Mouse (Mus musculus): Measurements from ENCODE around the gene Cenpu. TPM values are rescaled to one million over a fixed set of nuclear protein-coding genes. Genes with fewer than 3 reads are reported as not detected.

Gene Cenpu
- polyA plus RNA-seq, 1 experiment from 2014 or later = 12.5 TPM

- Histone ChIP-seq H3K4me3 (ENCODE audit: control insufficient read depth in 1 of 2, insufficient read depth in 1 of 2, low read depth in 1 of 2, low read length in 2 of 2) (no peak overlapping the region), H3K27ac (replicated peaks in 1 of 2; ENCODE audit: control insufficient read depth in 1 of 2, insufficient read depth in 1 of 2, low read depth in 2 of 2, low read length in 2 of 2) (no peak overlapping the region), H3K4me1 (ENCODE audit: control insufficient read depth in 2 of 2, insufficient read depth in 2 of 2, low read length in 2 of 2) (peaks cover 0 to 22% of the 10 kb centered on the region in 2 experiments; a peak in 3 of 4 replicates), H3K4me2 (ENCODE audit: low read length) (no peak overlapping the region), H3K9ac (ENCODE audit: low read length) (no peak overlapping the region), H3K9me3 (ENCODE audit: control insufficient read depth, low read length) (no peaks in the 10 kb centered on the region), H3K27me3 (ENCODE audit: control insufficient read depth, insufficient read depth, low read length) (no peaks in the 10 kb centered on the region), H3K36me3 (ENCODE audit: control insufficient read depth, insufficient read depth, low read length) (0 out of 2 replicates have a peak, but pooled peaks cover 6% of the 10 kb centered on the region)
- WGBS = 57% methylated on average over 7 of the region's 7 CpGs
- ATAC-seq (ENCODE audit: insufficient number of reproducible peaks, insufficient read depth, low FRiP score, low read depth) = no peak
Measured at GRCm38 (mm10) chr8:46599314-46599904, 47.6 kb downstream of the Cenpu start.

- peaks cover 18% of the 10 kb centered on the region for H3K36me3 ChIP-seq (ENCODE audit: control insufficient read depth, insufficient read depth, low read length)
- H3K27ac ChIP-seq (replicated peaks in 1 of 2; ENCODE audit: control insufficient read depth in 1 of 2, insufficient read depth in 1 of 2, low read depth in 2 of 2, low read length in 2 of 2) = no peak overlapping the region
- no peaks in the 10 kb centered on the region for H3K27me3 ChIP-seq (ENCODE audit: control insufficient read depth, insufficient read depth, low read length)
- H3K4me1 ChIP-seq (ENCODE audit: control insufficient read depth in 2 of 2, insufficient read depth in 2 of 2, low read length in 2 of 2) = peaks cover 0 to 22% of the 10 kb centered on the region in 2 experiments; a peak in 3 of 4 replicates
- no peak for ATAC-seq (ENCODE audit: insufficient number of reproducible peaks, insufficient read depth, low FRiP score, low read depth)
- 61% methylated on average over 10 of the region's 10 CpGs for WGBS
- no peak overlapping the region for H3K4me2 ChIP-seq (ENCODE audit: low read length)
- no peaks in the 10 kb centered on the region for H3K9me3 ChIP-seq (ENCODE audit: control insufficient read depth, low read length)
- H3K9ac ChIP-seq (ENCODE audit: low read length) = no peak overlapping the region
- H3K4me3 ChIP-seq (ENCODE audit: control insufficient read depth in 1 of 2, insufficient read depth in 1 of 2, low read depth in 1 of 2, low read length in 2 of 2) = no peak overlapping the region
Measured at GRCm38 (mm10) chr8:46600959-46601707, 49.3 kb downstream of the Cenpu start.

GRCm38 (mm10) chr8:46603587-46603986, 51.8 kb downstream of the Cenpu start:
- Histone ChIP-seq H3K9ac (ENCODE audit: low read length) (no peak overlapping the region), H3K27me3 (ENCODE audit: control insufficient read depth, insufficient read depth, low read length) (no peaks in the 10 kb centered on the region), H3K4me1 (ENCODE audit: control insufficient read depth in 2 of 2, insufficient read depth in 2 of 2, low read length in 2 of 2) (peaks cover 0 to 14% of the 10 kb centered on the region in 2 experiments; a peak in 3 of 4 replicates), H3K36me3 (ENCODE audit: control insufficient read depth, insufficient read depth, low read length) (peaks cover 33% of the 10 kb centered on the region), H3K4me3 (ENCODE audit: control insufficient read depth in 1 of 2, insufficient read depth in 1 of 2, low read depth in 1 of 2, low read length in 2 of 2) (no peak overlapping the region), H3K4me2 (ENCODE audit: low read length) (no peak overlapping the region), H3K9me3 (ENCODE audit: control insufficient read depth, low read length) (no peaks in the 10 kb centered on the region), H3K27ac (replicated peaks in 1 of 2; ENCODE audit: control insufficient read depth in 1 of 2, insufficient read depth in 1 of 2, low read depth in 2 of 2, low read length in 2 of 2) (no peak overlapping the region)
- WGBS = 87% methylated on average over 5 of the region's 5 CpGs
- no peak for ATAC-seq (ENCODE audit: insufficient number of reproducible peaks, insufficient read depth, low FRiP score, low read depth)

GRCm38 (mm10) chr8:46606930-46607329, 55.1 kb downstream of the Cenpu start:
- peaks cover 38% of the 10 kb centered on the region for H3K36me3 ChIP-seq (ENCODE audit: control insufficient read depth, insufficient read depth, low read length)
- H3K4me3 ChIP-seq (ENCODE audit: control insufficient read depth in 1 of 2, insufficient read depth in 1 of 2, low read depth in 1 of 2, low read length in 2 of 2) = no peak overlapping the region
- no peak overlapping the region for H3K4me2 ChIP-seq (ENCODE audit: low read length)
- H3K9me3 ChIP-seq (ENCODE audit: control insufficient read depth, low read length) = no peaks in the 10 kb centered on the region
- no peak for ATAC-seq (ENCODE audit: insufficient number of reproducible peaks, insufficient read depth, low FRiP score, low read depth)
- H3K4me1 ChIP-seq (ENCODE audit: control insufficient read depth in 2 of 2, insufficient read depth in 2 of 2, low read length in 2 of 2) = no peaks in the 10 kb centered on the region
- H3K27me3 ChIP-seq (ENCODE audit: control insufficient read depth, insufficient read depth, low read length) = no peaks in the 10 kb centered on the region
- WGBS = 81% methylated on average over 1 of the region's 1 CpGs
- no peak overlapping the region for H3K27ac ChIP-seq (replicated peaks in 1 of 2; ENCODE audit: control insufficient read depth in 1 of 2, insufficient read depth in 1 of 2, low read depth in 2 of 2, low read length in 2 of 2)
- H3K9ac ChIP-seq (ENCODE audit: low read length) = no peak overlapping the region

- H3K4me1 ChIP-seq (ENCODE audit: control insufficient read depth in 2 of 2, insufficient read depth in 2 of 2, low read length in 2 of 2) = peaks cover 0 to 3% of the 10 kb centered on the region in 2 experiments; a peak in 1 of 4 replicates
- H3K27ac ChIP-seq (replicated peaks in 1 of 2; ENCODE audit: control insufficient read depth in 1 of 2, insufficient read depth in 1 of 2, low read depth in 2 of 2, low read length in 2 of 2) = no peak overlapping the region; a peak in 1 of 4 replicates
- no peak for ATAC-seq (ENCODE audit: insufficient number of reproducible peaks, insufficient read depth, low FRiP score, low read depth)
- H3K9me3 ChIP-seq (ENCODE audit: control insufficient read depth, low read length) = no peaks in the 10 kb centered on the region
- 73% methylated on average over 8 of the region's 8 CpGs for WGBS
- no peak overlapping the region for H3K9ac ChIP-seq (ENCODE audit: low read length)
- H3K4me3 ChIP-seq (ENCODE audit: control insufficient read depth in 1 of 2, insufficient read depth in 1 of 2, low read depth in 1 of 2, low read length in 2 of 2) = no peak overlapping the region
- no peaks in the 10 kb centered on the region for H3K27me3 ChIP-seq (ENCODE audit: control insufficient read depth, insufficient read depth, low read length)
- peaks cover 22% of the 10 kb centered on the region for H3K36me3 ChIP-seq (ENCODE audit: control insufficient read depth, insufficient read depth, low read length)
- H3K4me2 ChIP-seq (ENCODE audit: low read length) = no peak overlapping the region; the same call in 1 of the 2 replicates
Measured at GRCm38 (mm10) chr8:46611557-46611956, 59.7 kb downstream of the Cenpu start.

- ATAC-seq (ENCODE audit: insufficient number of reproducible peaks, insufficient read depth, low FRiP score, low read depth) = no peak
- Histone ChIP-seq H3K4me2 (ENCODE audit: low read length) (no peak overlapping the region), H3K36me3 (ENCODE audit: control insufficient read depth, insufficient read depth, low read length) (peaks cover 14% of the 10 kb centered on the region), H3K4me3 (ENCODE audit: control insufficient read depth in 1 of 2, insufficient read depth in 1 of 2, low read depth in 1 of 2, low read length in 2 of 2) (no peak overlapping the region), H3K27me3 (ENCODE audit: control insufficient read depth, insufficient read depth, low read length) (no peaks in the 10 kb centered on the region), H3K4me1 (ENCODE audit: control insufficient read depth in 2 of 2, insufficient read depth in 2 of 2, low read length in 2 of 2) (peaks cover 0 to 4% of the 10 kb centered on the region in 2 experiments; a peak in 1 of 4 replicates), H3K27ac (replicated peaks in 1 of 2; ENCODE audit: control insufficient read depth in 1 of 2, insufficient read depth in 1 of 2, low read depth in 2 of 2, low read length in 2 of 2) (no peak overlapping the region), H3K9ac (ENCODE audit: low read length) (no peak overlapping the region), H3K9me3 (ENCODE audit: control insufficient read depth, low read length) (no peaks in the 10 kb centered on the region)
- WGBS = 78% methylated on average over 4 of the region's 4 CpGs
Measured at GRCm38 (mm10) chr8:46612913-46613312, 61.1 kb downstream of the Cenpu start.

- ATAC-seq (ENCODE audit: insufficient number of reproducible peaks, insufficient read depth, low FRiP score, low read depth) = no peak
- Histone ChIP-seq H3K4me1 (ENCODE audit: control insufficient read depth in 2 of 2, insufficient read depth in 2 of 2, low read length in 2 of 2) (peaks cover under 1 to 4% of the 10 kb centered on the region in 2 experiments; a peak in 2 of 4 replicates), H3K9me3 (ENCODE audit: control insufficient read depth, low read length) (no peaks in the 10 kb centered on the region), H3K36me3 (ENCODE audit: control insufficient read depth, insufficient read depth, low read length) (peaks cover 9% of the 10 kb centered on the region), H3K27me3 (ENCODE audit: control insufficient read depth, insufficient read depth, low read length) (no peaks in the 10 kb centered on the region), H3K27ac (replicated peaks in 1 of 2; ENCODE audit: control insufficient read depth in 1 of 2, insufficient read depth in 1 of 2, low read depth in 2 of 2, low read length in 2 of 2) (no peak overlapping the region; a peak in 1 of 4 replicates), H3K9ac (ENCODE audit: low read length) (no peak overlapping the region), H3K4me3 (ENCODE audit: control insufficient read depth in 1 of 2, insufficient read depth in 1 of 2, low read depth in 1 of 2, low read length in 2 of 2) (no peak overlapping the region), H3K4me2 (ENCODE audit: low read length) (no peak overlapping the region)
- WGBS = 65% methylated on average over 4 of the region's 4 CpGs
Measured at GRCm38 (mm10) chr8:46613377-46613776, 61.5 kb downstream of the Cenpu start.
